Mouse (Mus musculus) ES-E14 (cell line): Measurements from ENCODE around the gene Mrpl2. TPM values are rescaled to one million over a fixed set of nuclear protein-coding genes. Genes with fewer than 3 reads are reported as not detected.

Source experiments
- DNase-seq: peaks from one replicate; pipeline ENCODE4 v3.0.0-alpha.2; 2013; ENCODE audit warnings: low read depth, low spot score
- H3K27ac ChIP-seq: 2 replicates; pipeline ENCODE4 v1.5.1; 2012; ENCODE audit warnings: low read depth, mild to moderate bottlenecking, low read length, moderate library complexity, mixed read lengths; ENCODE audit not compliant: poor library complexity, insufficient read depth, severe bottlenecking
- H3K36me3 ChIP-seq: 2 replicates; pipeline ENCODE4 v1.6.1; 2012; ENCODE audit warnings: mild to moderate bottlenecking, low read length, moderate library complexity, mixed read lengths; ENCODE audit not compliant: control insufficient read depth, poor library complexity, insufficient read depth, severe bottlenecking
- H3K4me1 ChIP-seq, 2 experiments: fragments of 150-350 bp in 1 of 2; sonication (generic) in 1 of 2; 2 replicates each; pipeline ENCODE4 v1.6.1; 2012; ENCODE audit warnings: low read length in 2 of 2, mild to moderate bottlenecking in 1 of 2, mixed read lengths in 1 of 2; ENCODE audit not compliant: control insufficient read depth in 2 of 2, insufficient read depth in 2 of 2, poor library complexity in 1 of 2
- H3K4me3 ChIP-seq, 2 experiments: fragments of 150-350 bp in 1 of 2; sonication (generic) in 1 of 2; 2 replicates each; pipeline ENCODE4 v1.5.1; 2012; ENCODE audit warnings: low read length in 2 of 2, low read depth in 1 of 2, mild to moderate bottlenecking in 1 of 2, mixed read lengths in 1 of 2; ENCODE audit not compliant: insufficient read depth in 1 of 2, poor library complexity in 1 of 2, severe bottlenecking in 1 of 2
- H3K9ac ChIP-seq: 2 replicates; pipeline ENCODE4 v1.6.1; 2012; ENCODE audit warnings: low read depth, mild to moderate bottlenecking, low read length, mixed read lengths; ENCODE audit not compliant: poor library complexity, insufficient read depth, severe bottlenecking
- H3K9me3 ChIP-seq: fragments of 150-350 bp; sonication (generic); 2 replicates; pipeline ENCODE4 v1.6.1; 2012; ENCODE audit warnings: low read depth, mild to moderate bottlenecking, low read length; ENCODE audit not compliant: control insufficient read depth, insufficient read depth
- CHD2 ChIP-seq: IDR thresholded peaks from 2 replicates; pipeline ENCODE4 v1.6.1; 2014; ENCODE audit warnings: mild to moderate bottlenecking, low read depth, low read length, inconsistent platforms
- HCFC1 ChIP-seq: IDR thresholded peaks from 2 replicates; pipeline ENCODE4 v1.6.1; 2012; ENCODE audit warnings: low read length, inconsistent platforms, borderline replicate concordance; ENCODE audit not compliant: insufficient read depth
- MAFK ChIP-seq: IDR thresholded peaks from 2 replicates; pipeline ENCODE4 v1.6.1; 2014; ENCODE audit warnings: mild to moderate bottlenecking, low read depth, low read length, inconsistent platforms; ENCODE audit not compliant: insufficient read depth
- ZC3H11A ChIP-seq: IDR thresholded peaks from 2 replicates; pipeline ENCODE4 v1.6.1; 2012; ENCODE audit warnings: low read depth, mild to moderate bottlenecking, inconsistent platforms, low read length, borderline replicate concordance
- ZNF384 ChIP-seq: IDR thresholded peaks from 2 replicates; pipeline ENCODE4 v1.6.1; 2012; ENCODE audit warnings: low read depth, low read length, inconsistent platforms
- in situ Hi-C, 2 experiments: fragments of 600-800 bp; cut with MboI; formaldehyde crosslinking; loops; one replicate each; pipeline ENCODE4 v1.15.1; 2025; ENCODE audit warnings: low sequenced_read_pairs in 2 of 2, inconsistent platforms in 1 of 2; ENCODE audit not compliant: unreplicated experiment in 2 of 2
- total RNA-seq: library from RNA; depleted of rRNA; stranded (reverse); fragments of 300-350 nt; gene quantifications from 2 replicates; pipeline ENCODE4 v1.2.3, GENCODE M21; 2012

Mrpl2 gene
- total RNA-seq, 1 experiment, result 205 TPM

GRCm38 (mm10) chr17:46651755-46652547 lies 5.9 kb downstream of the Mrpl2 start:
- H3K4me1 ChIP-seq, result peaks cover 8 to 13% of the 10 kb centered on the region in 2 experiments; a peak in 3 of 4 replicates
- peak overlapping the region; percentile 63; the same call in 1 of the 2 replicates for H3K9ac ChIP-seq
- H3K27ac ChIP-seq, result no peak overlapping the region
- TF ChIP-seq MAFK, result no peak
- no peak for TF ChIP-seq HCFC1
- TF ChIP-seq CHD2, result no peak
- TF ChIP-seq ZC3H11A, result no peak
- no peak for TF ChIP-seq ZNF384
- no peak for DNase-seq
- peak overlapping the region in 1 of 2 experiments; percentile 67; a peak in 1 of 4 replicates for H3K4me3 ChIP-seq
- H3K9me3 ChIP-seq, result no peaks in the 10 kb centered on the region
- H3K36me3 ChIP-seq, result peaks cover 31% of the 10 kb centered on the region; the same call in 1 of the 2 replicates
- in situ Hi-C loops, result no loop called here

GRCm38 (mm10) chr17:46656054-46656453 lies 10.0 kb downstream of the Mrpl2 start:
- TF ChIP-seq HCFC1, result no peak
- no peak for TF ChIP-seq ZNF384
- TF ChIP-seq MAFK, result no peak
- no peak for TF ChIP-seq CHD2
- TF ChIP-seq ZC3H11A, result no peak
- no peak for DNase-seq
- Histone ChIP-seq H3K4me3 (no peak overlapping the region), H3K9me3 (no peaks in the 10 kb centered on the region), H3K4me1 (peaks cover 6 to 19% of the 10 kb centered on the region in 2 experiments; a peak in 3 of 4 replicates), H3K36me3 (peaks cover 45% of the 10 kb centered on the region; the same call in 1 of the 2 replicates), H3K27ac (no peak overlapping the region), H3K9ac (no peak overlapping the region)
- in situ Hi-C loops, result no loop called here

- H3K9me3 ChIP-seq, result no peaks in the 10 kb centered on the region
- H3K27ac ChIP-seq, result no peak overlapping the region
- no peak overlapping the region for H3K4me3 ChIP-seq
- DNase-seq, result no peak
- no peak overlapping the region for H3K9ac ChIP-seq
- in situ Hi-C loops, result no loop called here
- H3K4me1 ChIP-seq, result peaks cover 0 to 8% of the 10 kb centered on the region in 2 experiments; a peak in 1 of 4 replicates
- H3K36me3 ChIP-seq, result peaks cover 62% of the 10 kb centered on the region
- TF ChIP-seq CHD2 (no peak), ZNF384 (no peak), ZC3H11A (no peak), MAFK (no peak), HCFC1 (no peak)
Observed at GRCm38 (mm10) chr17:46661351-46661750, 15.3 kb downstream of the Mrpl2 start.

- Histone ChIP-seq H3K27ac (no peak overlapping the region), H3K36me3 (peaks cover 60% of the 10 kb centered on the region), H3K4me1 (peaks cover 0 to 7% of the 10 kb centered on the region in 2 experiments; a peak in 1 of 4 replicates), H3K9ac (no peak overlapping the region), H3K4me3 (no peak overlapping the region), H3K9me3 (no peaks in the 10 kb centered on the region)
- in situ Hi-C loops, result no loop called here
- DNase-seq, result no peak
- TF ChIP-seq CHD2 (no peak), HCFC1 (no peak), MAFK (no peak), ZC3H11A (no peak)
Observed at GRCm38 (mm10) chr17:46661981-46662380, 16.0 kb downstream of the Mrpl2 start.
